Mouse (Mus musculus) E14TG2a.4 (cell line): ENCODE data around the gene Tymp.

Source experiments
- CTCF ChIP-seq: conservative IDR thresholded peaks from 2 replicates; pipeline ENCODE4 v1.5.1; 2014; ENCODE audit warnings: low read length
- POU5F1 ChIP-seq: IDR thresholded peaks from 2 replicates; pipeline ENCODE4 v1.6.1; 2014; ENCODE audit warnings: low read length, borderline replicate concordance

GRCm38 (mm10) chr15:89355241-89356187, 21.3 kb downstream of the Tymp start, which contains the start of the genes Lmf2 and Ncaph2:
- no peak for TF ChIP-seq CTCF
- TF ChIP-seq POU5F1: no peak
